Mouse (Mus musculus) embryonic facial prominence, embryonic 11.5 days (tissue): Measurements from ENCODE around the gene Gm12394. TPM values are rescaled to one million over a fixed set of nuclear protein-coding genes. Genes with fewer than 3 reads are reported as not detected.
"Not testable (repeated sequence)": the region's sequence is repeated elsewhere in the genome, so short reads cannot be mapped to it uniquely, and the experiment has no call there.

Experiments used
- ATAC-seq: fragments of 200-750 bp; cut with Nextera tagmentation; replicated peaks from 2 replicates; pipeline ENCODE4 v1.8.0; 2017; ENCODE audit warnings: low read depth; ENCODE audit not compliant: insufficient number of reproducible peaks, low FRiP score, low TSS enrichment
- DNase-seq: peaks from one replicate; pipeline ENCODE4 v3.0.0-alpha.2; 2015; ENCODE audit warnings: low spot score
- H3K27ac ChIP-seq: fragments of 300-500 bp; sonication (generic); replicated peaks from 2 replicates; pipeline ENCODE4 v1.5.1; 2014; ENCODE audit warnings: mild to moderate bottlenecking, low read depth, low read length, control low read depth
- H3K27me3 ChIP-seq: fragments of 300-500 bp; sonication (generic); 2 replicates; pipeline ENCODE4 v1.6.1; 2014; ENCODE audit warnings: mild to moderate bottlenecking, low read length, moderate library complexity, mixed read lengths; ENCODE audit not compliant: control insufficient read depth, insufficient read depth
- H3K36me3 ChIP-seq: fragments of 300-500 bp; sonication (generic); replicated peaks from 2 replicates; pipeline ENCODE4 v1.6.1; 2014; ENCODE audit warnings: low read depth, mild to moderate bottlenecking, low read length, moderate library complexity, mixed read lengths; ENCODE audit not compliant: control insufficient read depth, insufficient read depth
- H3K4me1 ChIP-seq: fragments of 300-500 bp; sonication (generic); 2 replicates; pipeline ENCODE4 v1.6.1; 2014; ENCODE audit warnings: low read length, mixed read lengths; ENCODE audit not compliant: control insufficient read depth, insufficient read depth
- H3K4me2 ChIP-seq: fragments of 300-500 bp; sonication (generic); 2 replicates; pipeline ENCODE4 v1.6.1; 2014; ENCODE audit warnings: low read depth, mild to moderate bottlenecking, control low read depth, low read length, moderate library complexity
- H3K4me3 ChIP-seq: fragments of 300-500 bp; sonication (generic); 2 replicates; pipeline ENCODE4 v1.5.1; 2014; ENCODE audit warnings: low read depth, low read length, control low read depth
- H3K9ac ChIP-seq: fragments of 300-500 bp; sonication (generic); replicated peaks from 2 replicates; pipeline ENCODE4 v1.6.1; 2014; ENCODE audit warnings: mild to moderate bottlenecking, control low read depth, low read length
- H3K9me3 ChIP-seq: fragments of 300-500 bp; sonication (generic); replicated peaks from 2 replicates; pipeline ENCODE4 v1.6.1; 2016; ENCODE audit warnings: mild to moderate bottlenecking, low read length, inconsistent platforms, mixed read lengths; ENCODE audit not compliant: control insufficient read depth
- WGBS: fragments of 180-500 bp; shearing (Covaris S2); extraction: QIAGEN DNeasy Blood & Tissue Kit; methylation state at CpG from one replicate; pipeline ENCODE4 v1.1.7; 2014; 5-methylcytosine and 5-hydroxymethylcytosine counted together
- polyA plus RNA-seq: library from polyadenylated mRNA; unstranded; fragments of >200 nt; fragmentation: Nextera tagmentation; extraction: Ambion mirVana; gene quantifications from 2 replicates; pipeline ENCODE4 v1.2.1, GENCODE M21; 2014

Gene Gm12394
- polyA plus RNA-seq, 1 experiment from 2014 or later: 0.25 TPM

DNA sequence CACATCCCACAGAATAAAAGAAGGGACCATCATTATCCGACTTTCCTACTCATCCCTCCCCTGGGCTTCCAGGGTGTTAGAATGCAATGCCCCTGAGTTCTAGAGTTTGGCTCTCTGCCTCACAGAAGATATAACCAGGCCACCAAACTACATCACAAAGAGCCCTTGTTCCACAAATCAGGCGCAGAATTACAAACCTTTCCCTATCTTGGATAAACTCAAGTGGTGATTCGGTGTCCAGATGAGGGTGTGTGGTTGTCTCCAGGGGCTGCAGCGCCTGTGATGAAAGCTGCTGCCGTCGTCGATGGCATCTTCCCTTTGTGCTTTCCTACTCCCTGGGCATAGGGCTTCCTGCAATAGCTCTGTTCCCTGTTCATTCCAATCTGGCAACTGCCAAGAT lies 17.6 kb upstream of the Gm12394 start, which contains the start of gene Fam205c:
TSS of gene Fam205c (minus strand) at position 101 of the 400 bp plus-strand sequence.
- Histone ChIP-seq H3K9me3 (no peaks in the 10 kb centered on the region), H3K36me3 (no peaks in the 10 kb centered on the region), H3K4me3 (no peak within 1 kb of the TSS), H3K27ac (no peak within 1 kb of the TSS), H3K9ac (no peak within 1 kb of the TSS), H3K4me1 (no peaks in the 10 kb centered on the region), H3K27me3 (no peaks in the 10 kb centered on the region), H3K4me2 (no peak within 1 kb of the TSS)
- WGBS: 85% methylated on average over 7 of the region's 7 CpGs
- no peak for DNase-seq
- no peak for ATAC-seq

DNA sequence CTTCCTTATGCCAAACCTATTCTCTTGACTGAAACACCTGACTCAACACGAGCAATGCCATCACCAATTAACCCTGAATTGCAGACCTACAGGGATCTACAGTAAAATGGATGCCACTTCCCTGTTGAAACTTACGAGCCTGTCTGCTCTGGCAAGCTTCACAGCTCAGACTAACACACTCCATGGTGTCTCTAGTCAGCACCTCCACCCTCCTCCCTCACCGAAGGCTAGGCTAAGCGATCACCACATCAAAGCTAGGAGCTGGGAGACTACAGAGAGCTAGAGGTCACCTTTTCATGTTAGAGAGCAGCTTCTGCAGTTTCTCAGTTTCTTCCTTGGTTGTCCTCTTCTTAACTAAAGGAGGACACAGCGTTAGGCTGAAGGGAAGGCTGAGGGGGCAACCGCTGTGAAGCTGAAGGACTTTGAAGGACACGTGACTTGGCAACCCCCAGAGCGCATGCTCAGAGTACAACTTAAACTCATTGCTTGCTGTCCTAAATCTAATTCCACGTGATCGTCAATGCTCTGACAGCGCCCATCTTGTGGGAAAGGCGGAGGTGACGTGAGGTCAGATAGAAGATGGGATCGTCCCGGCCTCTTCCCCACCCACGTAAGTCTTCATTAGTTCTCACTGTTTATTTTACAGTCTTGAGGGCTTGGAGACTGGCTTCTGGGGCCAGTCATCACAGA lies 16.3 kb upstream of the Gm12394 start:
- no peak for DNase-seq
- H3K27ac ChIP-seq: no peak overlapping the region
- WGBS: 85% methylated on average over 16 of the region's 16 CpGs

DNA sequence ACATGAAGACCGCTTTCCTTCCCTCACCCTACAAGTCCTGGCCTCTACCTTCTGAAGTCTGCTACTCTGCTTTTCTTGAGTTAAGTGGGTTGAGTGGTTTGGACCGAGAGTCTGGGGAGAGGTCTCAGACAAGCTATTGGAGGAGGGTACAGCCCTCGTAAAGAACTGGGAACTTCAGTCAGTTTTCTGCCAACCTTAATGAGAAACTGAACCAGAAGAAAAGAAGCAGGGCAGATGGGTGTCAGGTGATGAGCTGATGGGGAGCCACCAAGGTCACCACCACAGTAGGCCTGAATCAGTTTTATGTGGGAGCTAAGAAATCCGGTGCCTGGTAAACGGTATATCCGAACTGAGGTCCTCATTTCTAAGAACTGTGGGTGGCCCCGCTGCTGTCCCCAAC lies 15.6 kb upstream of the Gm12394 start:
- WGBS: 89% methylated on average over 7 of the region's 7 CpGs
- no peaks in the 10 kb centered on the region for H3K4me1 ChIP-seq

More for the DNA sequence above, 16.3 kb upstream of the Gm12394 start:
- Histone ChIP-seq H3K4me3 (no peak overlapping the region), H3K9ac (no peak overlapping the region), H3K9me3 (no peaks in the 10 kb centered on the region), H3K4me2 (no peak overlapping the region), H3K36me3 (no peaks in the 10 kb centered on the region), H3K4me1 (no peaks in the 10 kb centered on the region), H3K27me3 (no peaks in the 10 kb centered on the region)
- no peak for ATAC-seq

DNA sequence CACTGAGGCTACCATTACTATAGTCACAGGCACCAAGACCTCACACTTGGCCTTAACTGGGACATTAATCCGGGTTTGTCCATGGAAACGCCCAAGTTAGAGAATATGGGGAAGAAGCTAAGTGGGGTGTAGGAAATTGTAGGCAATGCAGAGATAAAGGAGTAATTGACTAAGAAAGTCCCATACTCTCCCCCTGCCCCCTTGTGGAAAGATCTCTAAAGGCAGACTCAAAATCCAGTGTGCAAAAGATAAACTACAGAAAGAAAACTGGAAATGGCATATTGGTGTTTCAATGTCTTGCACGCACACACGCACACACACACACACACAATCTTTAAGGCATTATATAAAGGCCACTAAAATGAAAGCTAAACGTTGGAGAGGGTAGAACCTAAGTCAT lies 14.2 kb upstream of the Gm12394 start:
- Histone ChIP-seq H3K4me3 (no peak overlapping the region), H3K27ac (no peak overlapping the region), H3K36me3 (no peaks in the 10 kb centered on the region), H3K9ac (no peak overlapping the region), H3K27me3 (no peaks in the 10 kb centered on the region), H3K4me1 (no peaks in the 10 kb centered on the region), H3K9me3 (no peaks in the 10 kb centered on the region), H3K4me2 (no peak overlapping the region)
- DNase-seq (no peak), ATAC-seq (no peak)
- 81% methylated on average over 5 of the region's 5 CpGs for WGBS

More for the DNA sequence above, 15.6 kb upstream of the Gm12394 start:
- H3K9me3 ChIP-seq: no peaks in the 10 kb centered on the region
- no peaks in the 10 kb centered on the region for H3K36me3 ChIP-seq
- no peak overlapping the region for H3K4me3 ChIP-seq
- no peak overlapping the region for H3K27ac ChIP-seq
- no peak overlapping the region for H3K4me2 ChIP-seq
- H3K9ac ChIP-seq: no peak overlapping the region
- no peak for DNase-seq
- no peaks in the 10 kb centered on the region for H3K27me3 ChIP-seq
- ATAC-seq: no peak

DNA sequence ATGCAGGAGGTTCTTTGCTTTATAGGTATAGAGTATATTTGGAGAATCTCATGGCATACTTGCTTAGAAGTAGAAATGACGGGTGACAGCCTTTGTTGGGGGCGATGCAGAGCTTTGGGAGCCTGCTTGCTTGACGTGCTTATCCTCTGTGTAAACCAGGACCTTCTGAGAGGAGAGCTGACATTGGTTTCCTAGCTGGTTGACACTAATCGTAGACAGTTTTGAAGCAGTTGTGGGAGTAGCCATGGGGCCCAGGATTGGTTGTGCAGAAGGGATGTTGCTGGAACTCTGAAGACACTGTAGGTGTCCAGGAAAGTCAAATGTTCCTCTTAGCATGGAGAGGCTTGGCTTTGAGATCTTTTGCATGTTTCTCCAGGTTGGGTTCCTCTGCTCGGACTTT lies 11.6 kb upstream of the Gm12394 start:
- Histone ChIP-seq H3K27ac (no peak overlapping the region), H3K27me3 (no peaks in the 10 kb centered on the region), H3K36me3 (no peaks in the 10 kb centered on the region), H3K9me3 (no peaks in the 10 kb centered on the region), H3K4me3 (no peak overlapping the region), H3K9ac (no peak overlapping the region), H3K4me1 (no peaks in the 10 kb centered on the region), H3K4me2 (no peak overlapping the region)
- DNase-seq (no peak), ATAC-seq (no peak)
- 89% methylated on average over 5 of the region's 5 CpGs for WGBS

DNA sequence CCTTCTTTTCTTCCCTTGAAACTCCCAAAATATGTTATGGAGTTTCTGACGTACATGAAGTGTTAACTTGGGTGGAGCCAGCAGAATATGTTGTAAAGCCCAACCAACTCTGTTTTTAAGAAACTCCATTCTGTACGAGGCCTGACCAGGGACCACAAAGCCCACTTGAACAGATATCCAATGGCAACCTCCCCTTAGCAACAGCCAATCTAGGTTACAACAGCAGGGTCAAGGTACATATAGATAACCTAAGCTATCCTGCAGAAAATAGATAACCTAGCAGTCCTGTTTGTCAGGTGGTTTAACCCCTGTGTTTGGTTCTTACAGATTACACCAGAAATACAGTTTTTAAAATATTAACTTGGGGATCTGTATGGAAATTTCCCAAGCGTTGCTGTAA lies 10.8 kb upstream of the Gm12394 start:
- H3K9me3 ChIP-seq: no peaks in the 10 kb centered on the region
- no peak overlapping the region for H3K9ac ChIP-seq
- no peak overlapping the region for H3K27ac ChIP-seq
- WGBS: 78% methylated on average over 3 of the region's 3 CpGs
- ATAC-seq: no peak
- H3K4me3 ChIP-seq: no peak overlapping the region
- no peaks in the 10 kb centered on the region for H3K36me3 ChIP-seq
- no peak for DNase-seq
- no peak overlapping the region for H3K4me2 ChIP-seq
- H3K27me3 ChIP-seq: no peaks in the 10 kb centered on the region
- H3K4me1 ChIP-seq: no peaks in the 10 kb centered on the region

DNA sequence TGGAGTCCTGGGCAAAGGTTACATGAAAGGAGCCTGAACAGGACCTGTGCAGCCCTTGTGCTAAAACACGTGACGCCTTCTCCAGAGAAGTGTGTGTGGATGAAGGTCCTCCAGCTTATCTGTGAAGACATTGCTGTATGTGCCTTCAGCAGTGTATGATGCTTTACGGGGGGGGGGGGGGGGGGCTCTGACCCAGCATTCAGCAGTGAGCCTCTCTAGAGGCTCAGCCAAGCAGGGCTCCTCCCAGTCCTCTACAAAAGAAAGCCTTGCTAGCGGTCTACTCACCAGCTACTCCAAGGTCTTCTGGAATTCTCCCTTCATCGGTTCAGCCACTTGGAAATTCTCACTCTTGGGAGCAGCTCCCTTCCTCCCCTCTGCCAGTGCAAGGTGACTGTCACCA lies 6.9 kb upstream of the Gm12394 start:
- H3K36me3 ChIP-seq, H3K4me1 ChIP-seq, H3K4me2 ChIP-seq, H3K27ac ChIP-seq, H3K9ac ChIP-seq, ATAC-seq, H3K27me3 ChIP-seq, DNase-seq, H3K9me3 ChIP-seq, H3K4me3 ChIP-seq: not testable (repeated sequence)
- 88% methylated on average over 5 of the region's 5 CpGs for WGBS

DNA sequence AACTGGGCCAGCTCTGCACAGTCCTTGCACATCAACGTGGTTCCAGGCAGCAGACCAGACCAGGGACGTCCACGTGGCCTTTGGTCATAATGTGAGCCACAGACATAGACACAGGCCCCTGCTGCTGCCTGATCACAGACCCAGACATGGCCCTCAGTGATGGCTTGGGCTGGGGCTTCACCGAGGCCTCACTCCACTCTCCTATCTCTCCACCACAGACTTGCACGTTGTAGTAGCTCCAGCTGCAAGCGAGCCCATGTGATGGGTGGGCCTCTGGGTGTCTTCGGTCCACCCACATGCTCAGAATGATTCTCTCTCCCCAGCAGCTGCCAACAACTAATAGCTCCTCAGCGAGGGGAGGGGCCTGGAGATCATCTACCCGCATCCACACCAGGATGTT lies 3.9 kb upstream of the Gm12394 start:
- 84% methylated on average over 9 of the region's 9 CpGs for WGBS

More for the DNA sequence above, 3.9 kb upstream of the Gm12394 start:
- not testable (repeated sequence) for H3K27me3 ChIP-seq, ATAC-seq, H3K4me1 ChIP-seq, H3K36me3 ChIP-seq, H3K9ac ChIP-seq, H3K27ac ChIP-seq, DNase-seq, H3K9me3 ChIP-seq, H3K4me2 ChIP-seq, H3K4me3 ChIP-seq
